Mouse (Mus musculus) C2C12 (cell line): ENCODE data around the gene Rita1. TPM values are rescaled to one million over a fixed set of nuclear protein-coding genes. Genes with fewer than 3 reads are reported as not detected.

Source experiments
- H3K27me3 ChIP-seq: one replicate; pipeline ENCODE4 v1.6.1; 2011; ENCODE audit not compliant: control insufficient read depth, insufficient read depth, insufficient read length
- H3K36me3 ChIP-seq: one replicate; pipeline ENCODE4 v1.6.1; 2011; ENCODE audit not compliant: control insufficient read depth, insufficient read depth
- H3K4me3 ChIP-seq: one replicate; pipeline ENCODE4 v1.5.1; 2011; ENCODE audit warnings: mild to moderate bottlenecking, control low read depth; ENCODE audit not compliant: poor library complexity, insufficient read depth, severe bottlenecking
- H3K79me2 ChIP-seq: one replicate; pipeline ENCODE4 v1.6.1; 2011; ENCODE audit not compliant: control insufficient read depth, insufficient read depth
- H3K79me3 ChIP-seq: one replicate; pipeline ENCODE4 v1.6.1; 2011; ENCODE audit warnings: low read depth, control low read depth
- H3ac ChIP-seq: one replicate; pipeline ENCODE3; 2011; ENCODE audit warnings: low read depth; ENCODE audit not compliant: control insufficient read depth, insufficient read length
- CEBPB ChIP-seq: IDR thresholded peaks from one replicate; pipeline ENCODE4 v1.6.1; 2011; ENCODE audit warnings: low read depth, mild to moderate bottlenecking, control low read depth, moderate library complexity
- CTCF ChIP-seq: IDR thresholded peaks from one replicate; pipeline ENCODE4 v1.5.1; 2011; ENCODE audit not compliant: control insufficient read depth, insufficient read depth, insufficient read length
- FOSL1 ChIP-seq: IDR thresholded peaks from one replicate; pipeline ENCODE4 v1.8.0; 2011; ENCODE audit warnings: mild to moderate bottlenecking, low read length; ENCODE audit not compliant: poor library complexity, insufficient read depth, severe bottlenecking
- MAX ChIP-seq: IDR thresholded peaks from one replicate; pipeline ENCODE4 v1.6.1; 2011; ENCODE audit warnings: mild to moderate bottlenecking, control low read depth
- MYOD1 ChIP-seq: IDR thresholded peaks from one replicate; pipeline ENCODE4 v1.6.1; 2011; ENCODE audit warnings: low read depth; ENCODE audit not compliant: control insufficient read depth, insufficient read length
- MYOG ChIP-seq: IDR thresholded peaks from one replicate; pipeline ENCODE4 v1.6.1; 2011; ENCODE audit not compliant: control insufficient read depth, insufficient read length; ENCODE audit errors: extremely low read depth
- USF1 ChIP-seq: IDR thresholded peaks from one replicate; pipeline ENCODE4 v1.6.1; 2011; ENCODE audit warnings: low read depth, mild to moderate bottlenecking, control low read depth, moderate library complexity
- polyA plus RNA-seq: library from polyadenylated mRNA; unstranded; fragments of >200 nt; fragmentation: generic; extraction: Trizol; gene quantifications from one replicate; pipeline ENCODE4 v1.2.1, GENCODE M21; 2012; ENCODE audit warnings: missing spikeins

Gene Rita1
- polyA plus RNA-seq, 1 experiment: 17.2 TPM

GRCm38 (mm10) chr5:120609246-120609775 is 3.1 kb downstream of the Rita1 start:
- Histone ChIP-seq H3K36me3 (no peaks in the 10 kb centered on the region), H3K79me3 (peaks cover 11% of the 10 kb centered on the region), H3K4me3 (no peak overlapping the region), H3K79me2 (peaks cover 27% of the 10 kb centered on the region), H3ac (no peak overlapping the region), H3K27me3 (no peaks in the 10 kb centered on the region)
- TF ChIP-seq FOSL1: no peak
- TF ChIP-seq MYOG: no peak
- TF ChIP-seq CTCF: no peak
- no peak for TF ChIP-seq MYOD1
- TF ChIP-seq USF1: no peak
- no peak for TF ChIP-seq CEBPB
- TF ChIP-seq MAX: no peak

DNA sequence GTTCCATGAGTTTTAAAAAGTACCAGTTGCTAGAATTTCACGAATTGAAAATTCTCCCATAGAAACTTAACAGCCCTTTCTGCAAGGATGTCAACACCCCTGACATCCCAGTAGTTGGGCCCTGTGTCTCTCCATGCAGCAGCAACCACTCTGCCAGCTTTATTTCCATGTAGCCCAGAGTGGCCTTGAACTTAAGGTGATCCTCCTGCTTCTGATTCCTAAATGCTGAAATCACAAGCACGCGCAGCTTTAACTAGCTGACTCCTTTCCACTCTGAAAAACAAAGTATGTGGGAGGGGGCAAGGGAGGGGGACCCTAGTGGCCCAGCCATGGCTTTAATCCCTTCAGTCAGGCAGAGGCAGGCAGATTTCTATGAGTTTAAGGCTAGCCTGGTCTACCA is 5.1 kb downstream of the Rita1 start:
- Histone ChIP-seq H3K79me3 (peaks cover 2% of the 10 kb centered on the region), H3K27me3 (no peaks in the 10 kb centered on the region), H3K36me3 (no peaks in the 10 kb centered on the region), H3K4me3 (no peak overlapping the region), H3K79me2 (peaks cover 15% of the 10 kb centered on the region), H3ac (no peak overlapping the region)
- no peak for TF ChIP-seq MAX
- no peak for TF ChIP-seq USF1
- no peak for TF ChIP-seq CEBPB
- TF ChIP-seq MYOD1: no peak

- no peaks in the 10 kb centered on the region for H3K36me3 ChIP-seq
- H3K4me3 ChIP-seq: no peak overlapping the region
- peaks cover 2% of the 10 kb centered on the region for H3K79me3 ChIP-seq
- no peak overlapping the region for H3ac ChIP-seq
- no peak for TF ChIP-seq CEBPB
- TF ChIP-seq MAX: no peak
- TF ChIP-seq USF1: no peak
- no peak for TF ChIP-seq FOSL1
- no peak for TF ChIP-seq MYOD1
- TF ChIP-seq MYOG: no peak
- no peak for TF ChIP-seq CTCF
- H3K27me3 ChIP-seq: no peaks in the 10 kb centered on the region
- peaks cover 9% of the 10 kb centered on the region for H3K79me2 ChIP-seq
Measured at GRCm38 (mm10) chr5:120606590-120607200, 5.7 kb downstream of the Rita1 start.

DNA sequence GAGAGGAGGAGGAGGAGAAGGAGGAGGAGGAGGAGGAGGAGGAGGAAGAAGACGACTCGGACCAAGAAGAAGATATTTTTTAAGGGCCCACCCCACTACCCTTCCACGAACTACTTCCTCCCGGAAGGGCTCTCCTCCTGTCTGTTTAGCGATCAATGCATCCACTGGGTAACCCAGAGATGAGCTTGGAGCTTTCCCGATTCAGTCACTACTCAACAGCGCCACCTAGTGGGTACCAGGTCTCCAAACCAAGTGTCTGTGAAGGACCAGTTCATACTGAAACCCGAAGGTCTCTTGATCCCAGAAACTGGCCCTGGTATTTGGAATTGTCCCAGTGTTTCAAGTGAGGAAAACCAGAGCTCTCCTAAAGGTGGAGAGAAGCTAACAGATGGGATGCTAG is 6.7 kb downstream of the Rita1 start:
- Histone ChIP-seq H3K36me3 (no peaks in the 10 kb centered on the region), H3ac (no peak overlapping the region), H3K79me2 (no peaks in the 10 kb centered on the region), H3K4me3 (no peak overlapping the region), H3K79me3 (no peaks in the 10 kb centered on the region), H3K27me3 (no peaks in the 10 kb centered on the region)
- TF ChIP-seq CTCF (peak; percentile 54), MYOG (no peak)

- peak overlapping the region; percentile 40 for H3ac ChIP-seq
- H3K79me3 ChIP-seq: no peaks in the 10 kb centered on the region
- TF ChIP-seq MYOG (no peak), FOSL1 (no peak), CEBPB (no peak), CTCF (no peak)
- H3K27me3 ChIP-seq: no peaks in the 10 kb centered on the region
- no peaks in the 10 kb centered on the region for H3K79me2 ChIP-seq
- H3K36me3 ChIP-seq: no peaks in the 10 kb centered on the region
- peak overlapping the region; percentile 11 for H3K4me3 ChIP-seq
Measured at GRCm38 (mm10) chr5:120605241-120605661, 7.1 kb downstream of the Rita1 start.

DNA sequence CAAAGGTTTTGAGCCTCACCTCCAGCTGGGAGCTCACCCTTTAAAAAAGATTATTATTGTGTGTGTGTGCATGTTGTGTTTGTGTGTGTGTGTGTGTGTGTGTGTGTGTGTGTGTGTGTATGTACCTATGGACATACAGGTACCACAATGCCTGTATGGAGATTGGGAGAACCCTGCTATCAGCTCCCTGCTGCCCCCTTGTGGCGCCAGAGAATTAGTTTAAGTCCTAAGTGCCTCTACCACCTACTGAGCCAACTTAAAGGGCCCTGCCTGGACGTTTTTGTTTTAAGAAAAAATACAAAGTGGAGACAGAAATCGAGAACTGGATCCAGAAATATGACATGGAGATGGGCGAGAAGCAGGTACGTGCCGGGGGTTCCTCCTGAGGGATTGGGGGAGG is 7.5 kb downstream of the Rita1 start:
- H3ac ChIP-seq: no peak overlapping the region
- H3K36me3 ChIP-seq: no peaks in the 10 kb centered on the region
- TF ChIP-seq USF1 (no peak), CTCF (peak; percentile 53)
- H3K79me2 ChIP-seq: no peaks in the 10 kb centered on the region
- H3K79me3 ChIP-seq: no peaks in the 10 kb centered on the region
- peak overlapping the region; percentile 11 for H3K4me3 ChIP-seq
- no peaks in the 10 kb centered on the region for H3K27me3 ChIP-seq
